Mouse (Mus musculus) embryonic facial prominence, embryonic 12.5 days (tissue): Measurements from ENCODE around the gene Olfr177. TPM values are rescaled to one million over a fixed set of nuclear protein-coding genes. Genes with fewer than 3 reads are reported as not detected.

Experiments
- ATAC-seq: fragments of 200-750 bp; cut with Nextera tagmentation; 2 replicates; pipeline ENCODE4 v1.8.0; 2017; ENCODE audit not compliant: insufficient number of reproducible peaks, insufficient read depth, low FRiP score, low TSS enrichment
- H3K27ac ChIP-seq: fragments of 300-500 bp; sonication (generic); 2 replicates; pipeline ENCODE4 v1.5.1; 2016; ENCODE audit warnings: mild to moderate bottlenecking
- H3K27me3 ChIP-seq: fragments of 300-500 bp; sonication (generic); 2 replicates; pipeline ENCODE4 v1.6.1; 2016; ENCODE audit warnings: mild to moderate bottlenecking, moderate library complexity
- H3K36me3 ChIP-seq: fragments of 300-500 bp; sonication (generic); 2 replicates; pipeline ENCODE4 v1.6.1; 2016; ENCODE audit warnings: mild to moderate bottlenecking
- H3K4me1 ChIP-seq: fragments of 300-500 bp; sonication (generic); 2 replicates; pipeline ENCODE4 v1.6.1; 2016
- H3K4me2 ChIP-seq: fragments of 300-500 bp; sonication (generic); replicated peaks from 2 replicates; pipeline ENCODE4 v1.6.1; 2016; ENCODE audit warnings: mild to moderate bottlenecking, moderate library complexity
- H3K4me3 ChIP-seq: fragments of 300-500 bp; sonication (generic); 2 replicates; pipeline ENCODE4 v1.5.1; 2016; ENCODE audit warnings: mild to moderate bottlenecking
- H3K9ac ChIP-seq: fragments of 300-500 bp; sonication (generic); 2 replicates; pipeline ENCODE4 v1.6.1; 2016; ENCODE audit warnings: mild to moderate bottlenecking, moderate library complexity
- H3K9me3 ChIP-seq: fragments of 300-500 bp; sonication (generic); 2 replicates; pipeline ENCODE4 v1.6.1; 2016; ENCODE audit warnings: mild to moderate bottlenecking, moderate library complexity
- WGBS: fragments of 180-500 bp; shearing (Covaris S2); methylation state at CpG from one replicate; pipeline ENCODE4 v1.1.7; 2016; 5-methylcytosine and 5-hydroxymethylcytosine counted together
- polyA plus RNA-seq: library from polyadenylated mRNA; unstranded; fragments of >200 nt; fragmentation: Nextera tagmentation; extraction: Ambion mirVana; gene quantifications from 2 replicates; pipeline ENCODE4 v1.2.1, GENCODE M21; 2016

The Olfr177 gene
- polyA plus RNA-seq: not detected in 2 replicates

DNA sequence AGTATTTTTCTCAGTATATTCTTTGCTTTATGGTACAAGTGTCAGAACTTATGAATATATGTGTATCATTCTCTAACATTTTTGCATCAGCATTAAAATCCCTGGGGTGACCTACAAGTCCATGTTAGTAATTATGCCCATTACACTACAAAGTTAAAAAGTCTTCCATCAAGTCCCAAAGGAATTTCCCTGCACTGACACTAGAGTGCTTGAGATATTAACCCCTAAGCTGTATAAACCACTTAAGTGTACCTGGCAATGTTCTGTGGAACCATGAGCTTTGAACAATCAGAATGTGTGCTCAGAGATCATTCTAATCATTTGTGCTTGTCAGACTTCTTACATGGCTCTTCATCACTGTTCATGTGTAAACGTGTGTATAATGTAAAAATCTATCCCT, at the start of gene Olfr177:
TSS of gene Olfr177 (minus strand) at position 101 of the 400 bp plus-strand sequence.
- Histone ChIP-seq H3K4me2 (no peak within 1 kb of the TSS), H3K4me3 (no peak within 1 kb of the TSS), H3K9me3 (no peaks in the 10 kb centered on the region), H3K27ac (no peak within 1 kb of the TSS), H3K4me1 (no peaks in the 10 kb centered on the region), H3K36me3 (no peaks in the 10 kb centered on the region), H3K27me3 (no peaks in the 10 kb centered on the region), H3K9ac (no peak within 1 kb of the TSS)
- no peak for ATAC-seq
- WGBS: 76% methylated on average over 1 of the region's 1 CpGs

DNA sequence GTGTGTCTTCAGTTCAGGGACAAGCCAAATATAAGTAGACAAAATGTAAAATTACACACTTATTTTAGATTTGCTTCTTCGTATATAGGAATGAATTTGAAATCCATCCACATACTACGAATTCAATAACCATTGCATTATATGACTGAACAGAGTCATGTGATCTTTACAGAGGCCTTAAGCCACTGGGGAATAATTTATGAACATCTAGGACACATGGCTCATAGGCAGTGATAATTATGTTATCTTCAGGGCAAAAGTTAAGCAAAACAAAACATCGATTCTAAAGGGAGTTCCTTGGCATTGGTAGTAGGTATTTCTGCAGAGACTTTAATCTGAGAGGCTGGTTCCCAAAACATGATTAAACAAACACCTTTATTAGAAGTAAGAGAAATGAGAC, 17.4 kb upstream of the Olfr177 start, which contains the start of gene Olfr178:
TSS of gene Olfr178 (minus strand) at position 101 of the 400 bp plus-strand sequence.
- Histone ChIP-seq H3K27me3 (no peaks in the 10 kb centered on the region), H3K4me3 (no peak within 1 kb of the TSS), H3K9ac (no peak within 1 kb of the TSS), H3K4me1 (no peaks in the 10 kb centered on the region), H3K27ac (no peak within 1 kb of the TSS), H3K9me3 (0 out of 2 replicates have a peak, but pooled peaks cover 2% of the 10 kb centered on the region), H3K36me3 (no peaks in the 10 kb centered on the region), H3K4me2 (no peak within 1 kb of the TSS)
- ATAC-seq: no peak
- WGBS: 87% methylated on average over 3 of the region's 3 CpGs

DNA sequence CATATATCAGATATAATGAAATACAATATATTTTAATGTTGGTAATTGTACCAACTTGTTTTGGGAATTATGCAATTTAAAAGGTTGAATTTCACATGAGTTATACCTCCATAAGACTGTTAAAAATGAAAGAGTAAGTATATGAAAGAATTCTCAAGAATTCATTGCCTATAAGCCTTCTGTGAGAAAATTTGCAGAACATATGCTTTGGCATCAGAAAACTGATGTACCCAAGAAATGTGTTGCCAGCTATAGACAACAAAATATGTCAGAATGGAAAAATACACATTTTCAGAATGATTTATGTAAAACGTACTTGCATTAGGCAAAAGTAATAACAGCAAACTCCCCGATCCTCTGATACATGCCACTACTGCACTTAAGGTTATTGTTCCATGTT, 9.8 kb upstream of the Olfr177 start:
- Histone ChIP-seq H3K9ac (no peak overlapping the region), H3K27me3 (no peaks in the 10 kb centered on the region), H3K4me2 (no peak overlapping the region), H3K36me3 (no peaks in the 10 kb centered on the region), H3K4me1 (no peaks in the 10 kb centered on the region), H3K9me3 (no peaks in the 10 kb centered on the region), H3K4me3 (no peak overlapping the region), H3K27ac (no peak overlapping the region)
- 89% methylated on average over 2 of the region's 2 CpGs for WGBS
- no peak for ATAC-seq

DNA sequence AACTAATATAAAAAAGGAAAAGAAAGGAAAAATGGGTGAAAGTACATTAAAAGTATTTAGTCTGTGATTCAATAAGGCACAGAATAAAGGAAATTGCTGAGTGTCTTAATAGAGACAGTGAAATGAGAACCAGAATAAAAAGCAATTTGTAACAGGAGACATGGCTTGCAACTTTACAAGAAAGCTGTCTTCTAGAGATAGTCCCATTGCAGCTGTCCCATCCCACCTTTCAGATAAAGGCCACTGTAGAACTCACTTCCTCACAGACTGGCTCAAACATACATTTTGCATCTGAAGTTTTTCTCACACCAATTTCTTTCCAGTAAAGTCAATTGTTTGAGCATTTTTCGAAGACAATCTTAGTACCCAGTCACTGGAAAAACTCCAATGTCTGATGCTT, 13.1 kb downstream of the Olfr177 start:
- H3K27me3 ChIP-seq: no peaks in the 10 kb centered on the region
- no peaks in the 10 kb centered on the region for H3K9me3 ChIP-seq
- no peak for ATAC-seq
- no peaks in the 10 kb centered on the region for H3K36me3 ChIP-seq
- WGBS: 73% methylated on average over 1 of the region's 1 CpGs
- H3K4me1 ChIP-seq: no peaks in the 10 kb centered on the region
- no peak overlapping the region for H3K9ac ChIP-seq
- H3K27ac ChIP-seq: no peak overlapping the region
- H3K4me2 ChIP-seq: no peak overlapping the region
- H3K4me3 ChIP-seq: no peak overlapping the region

DNA sequence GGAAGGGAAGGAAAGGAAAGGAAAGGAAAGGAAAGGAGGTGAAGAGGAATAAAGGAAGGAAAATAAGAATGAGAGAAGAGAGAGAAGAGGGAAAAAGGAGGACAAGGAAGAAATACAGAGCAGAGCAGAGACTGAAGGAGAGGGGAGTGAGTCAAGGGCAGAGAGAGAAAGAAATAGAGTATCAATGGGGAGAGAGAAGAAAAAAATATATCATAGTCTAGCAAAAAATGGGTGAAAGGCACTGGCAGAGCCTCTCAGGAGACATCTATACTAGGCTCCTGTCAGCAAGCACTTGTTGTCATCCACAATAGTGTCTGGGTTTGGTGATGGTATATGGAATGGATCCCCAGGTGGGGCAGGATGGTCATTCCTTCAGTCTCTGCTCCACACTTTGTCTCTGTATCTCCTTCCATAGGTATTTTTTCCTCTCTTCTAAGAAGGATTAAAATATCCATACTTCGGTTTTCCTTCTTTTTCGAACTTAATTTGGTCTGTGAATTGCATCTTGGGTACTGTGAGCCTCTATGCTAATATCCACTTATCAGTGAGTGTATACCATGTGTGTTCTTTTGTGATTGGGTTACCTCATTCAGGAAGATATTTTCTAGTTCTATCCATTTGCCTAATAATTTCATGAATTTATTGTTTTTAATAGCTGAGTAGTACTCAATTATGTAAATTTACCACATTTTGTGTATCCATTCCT, 14.4 kb downstream of the Olfr177 start:
- Histone ChIP-seq H3K9ac (no peak overlapping the region), H3K36me3 (no peaks in the 10 kb centered on the region), H3K4me3 (no peak overlapping the region), H3K4me2 (no peak overlapping the region), H3K27me3 (no peaks in the 10 kb centered on the region), H3K4me1 (no peaks in the 10 kb centered on the region), H3K27ac (no peak overlapping the region), H3K9me3 (no peaks in the 10 kb centered on the region)
- WGBS: 89% methylated on average over 2 of the region's 2 CpGs
- ATAC-seq: no peak

DNA sequence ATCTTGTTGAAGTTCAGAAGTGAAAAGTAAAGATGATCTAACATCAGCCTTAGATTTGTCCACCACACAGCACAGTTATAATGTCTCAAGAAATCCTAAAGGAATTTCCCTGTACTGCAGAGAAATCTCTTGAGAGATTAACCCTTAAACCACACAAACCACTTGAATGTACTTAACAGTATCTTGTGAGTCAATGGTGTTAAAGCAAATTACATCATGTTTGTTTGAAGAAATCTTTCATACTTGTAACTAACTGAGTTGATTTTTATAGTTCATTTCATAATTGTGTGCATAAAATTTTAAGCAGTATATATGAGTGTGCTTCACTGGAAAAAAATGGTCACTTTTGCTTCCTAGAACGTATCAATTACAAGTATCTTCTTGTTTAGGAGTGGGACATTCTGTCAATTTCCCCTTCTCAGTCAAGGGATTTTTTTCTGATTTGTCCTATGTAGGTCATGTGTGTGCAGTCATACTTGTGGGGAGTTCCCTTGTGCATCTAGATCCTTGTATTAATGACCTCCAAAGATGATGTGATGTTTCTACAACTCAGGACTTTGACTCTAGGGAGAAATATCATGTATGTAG, 47.7 kb downstream of the Olfr177 start, which contains the start of gene Olfr175-ps1:
TSS of gene Olfr175-ps1 (minus strand) at position 51 of the 588 bp plus-strand sequence.
- ATAC-seq: no peak
- Histone ChIP-seq H3K4me3 (no peak within 1 kb of the TSS), H3K9me3 (no peaks in the 10 kb centered on the region), H3K9ac (no peak within 1 kb of the TSS), H3K36me3 (no peaks in the 10 kb centered on the region), H3K27me3 (no peaks in the 10 kb centered on the region), H3K27ac (no peak within 1 kb of the TSS), H3K4me1 (no peaks in the 10 kb centered on the region), H3K4me2 (no peak within 1 kb of the TSS)
- WGBS: 80% methylated on average over 1 of the region's 1 CpGs

Other genes starting within 250 kb of the Olfr177 start
- not detected in 2 replicates for gene E330017A01Rik, start 236.0 kb downstream of the Olfr177 start, polyA plus RNA-seq
- 21.8 and 25.6 TPM in 2 replicates for gene Cpox, start 204.5 kb downstream of the Olfr177 start, polyA plus RNA-seq
- not detected in 2 replicates for gene Gpr15, start 155.7 kb downstream of the Olfr177 start, polyA plus RNA-seq
- 117 and 121 TPM in 2 replicates for gene Cldnd1, start 146.9 kb downstream of the Olfr177 start, polyA plus RNA-seq
- not detected in 2 replicates for gene Olfr172, start 111.6 kb downstream of the Olfr177 start, polyA plus RNA-seq
- gene Olfr173, start 74.5 kb downstream of the Olfr177 start, polyA plus RNA-seq: 0.09 TPM in 1 of 2 replicates, not detected in the other
- not detected in 2 replicates for gene Olfr175-ps1, start 48.0 kb downstream of the Olfr177 start, polyA plus RNA-seq
- not detected in 2 replicates for gene Olfr178, start 17.3 kb upstream of the Olfr177 start, polyA plus RNA-seq
- gene Olfr181, start 54.0 kb upstream of the Olfr177 start, polyA plus RNA-seq: not detected in 2 replicates
- gene Olfr180, start 54.6 kb upstream of the Olfr177 start, polyA plus RNA-seq: not detected in 2 replicates
- not detected in 2 replicates for gene Olfr183, start 120.6 kb upstream of the Olfr177 start, polyA plus RNA-seq
- gene Olfr186, start 155.5 kb upstream of the Olfr177 start, polyA plus RNA-seq: not detected in 2 replicates
- not detected in 2 replicates for gene Olfr187, start 165.0 kb upstream of the Olfr177 start, polyA plus RNA-seq
- not detected in 2 replicates for gene Olfr190, start 203.2 kb upstream of the Olfr177 start, polyA plus RNA-seq
- not detected in 2 replicates for gene Olfr191, start 215.1 kb upstream of the Olfr177 start, polyA plus RNA-seq
- gene Olfr193, start 237.1 kb upstream of the Olfr177 start, polyA plus RNA-seq: not detected in 2 replicates
- not detected in 2 replicates for gene Olfr194, start 246.3 kb upstream of the Olfr177 start, polyA plus RNA-seq